Mouse (Mus musculus): Measurements from ENCODE around the gene Gm49322. TPM values are rescaled to one million over a fixed set of nuclear protein-coding genes. Genes with fewer than 3 reads are reported as not detected.

The Gm49322 gene
- polyA plus RNA-seq, 1 experiment from 2014 or later = 1.1 TPM

DNA sequence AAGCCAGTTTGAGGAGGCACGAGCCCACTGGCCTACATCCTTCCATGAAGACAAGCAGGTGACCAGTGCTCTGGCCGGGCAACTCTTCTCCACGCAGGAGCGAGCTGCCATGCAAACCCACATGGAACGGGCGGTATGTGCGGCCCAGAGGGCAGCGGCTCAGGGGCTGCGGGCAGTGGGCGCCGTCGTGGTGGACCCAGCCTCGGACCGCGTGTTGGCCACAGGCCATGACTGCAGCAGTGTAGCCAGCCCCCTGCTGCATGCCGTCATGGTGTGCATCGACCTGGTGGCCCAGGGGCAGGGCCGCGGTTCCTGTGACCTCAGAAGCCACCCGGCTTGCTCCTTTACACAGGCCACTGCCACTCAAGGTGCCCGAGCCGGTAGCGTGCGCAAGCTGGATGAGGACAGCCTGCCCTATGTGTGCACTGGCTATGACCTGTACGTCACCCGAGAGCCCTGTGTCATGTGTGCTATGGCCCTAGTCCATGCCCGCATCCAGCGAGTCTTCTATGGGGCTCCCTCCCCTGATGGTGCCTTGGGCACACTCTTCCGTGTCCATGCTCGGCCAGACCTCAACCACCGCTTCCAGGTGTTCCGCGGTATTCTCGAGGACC lies 1.0 kb downstream of the Gm49322 start:
- Histone ChIP-seq H3K27ac (ENCODE audit: low read depth, low read length) (no peak overlapping the region), H3K9ac (ENCODE audit: low read length) (no peak overlapping the region), H3K4me2 (ENCODE audit: low read length) (no peak overlapping the region), H3K4me1 (ENCODE audit: control insufficient read depth, insufficient read depth, low read length) (peaks cover 14% of the 10 kb centered on the region), H3K4me3 (ENCODE audit: low read depth, low read length) (no peak overlapping the region), H3K36me3 (ENCODE audit: control insufficient read depth, insufficient read depth, low read length) (peaks cover 43% of the 10 kb centered on the region), H3K27me3 (replicated peaks; ENCODE audit: control insufficient read depth, insufficient read depth, low read length) (no peaks in the 10 kb centered on the region), H3K9me3 (replicated peaks; ENCODE audit: control insufficient read depth, low read length) (no peaks in the 10 kb centered on the region)
- ATAC-seq = no peak
- 97% methylated on average over 34 of the region's 34 CpGs for WGBS
- no peak for DNase-seq (ENCODE audit: low spot score)

GRCm38 (mm10) chr10:80608435-80608834 lies 2.6 kb downstream of the Gm49322 start:
- Histone ChIP-seq H3K36me3 (ENCODE audit: control insufficient read depth, insufficient read depth, low read length) (peaks cover 53% of the 10 kb centered on the region), H3K4me2 (ENCODE audit: low read length) (no peak overlapping the region), H3K4me3 (ENCODE audit: low read depth, low read length) (no peak overlapping the region), H3K9me3 (replicated peaks; ENCODE audit: control insufficient read depth, low read length) (no peaks in the 10 kb centered on the region), H3K27ac (ENCODE audit: low read depth, low read length) (no peak overlapping the region), H3K27me3 (replicated peaks; ENCODE audit: control insufficient read depth, insufficient read depth, low read length) (no peaks in the 10 kb centered on the region), H3K4me1 (ENCODE audit: control insufficient read depth, insufficient read depth, low read length) (peaks cover 8% of the 10 kb centered on the region), H3K9ac (ENCODE audit: low read length) (no peak overlapping the region)
- DNase-seq (ENCODE audit: low spot score) (no peak), ATAC-seq (no peak)
- 78% methylated on average over 3 of the region's 3 CpGs for WGBS

- Histone ChIP-seq H3K4me1 (ENCODE audit: control insufficient read depth, insufficient read depth, low read length) (no peaks in the 10 kb centered on the region; the same call in 1 of the 2 replicates), H3K9me3 (replicated peaks; ENCODE audit: control insufficient read depth, low read length) (no peaks in the 10 kb centered on the region), H3K27ac (ENCODE audit: low read depth, low read length) (no peak overlapping the region), H3K9ac (ENCODE audit: low read length) (no peak overlapping the region), H3K4me3 (ENCODE audit: low read depth, low read length) (no peak overlapping the region), H3K27me3 (replicated peaks; ENCODE audit: control insufficient read depth, insufficient read depth, low read length) (no peaks in the 10 kb centered on the region), H3K4me2 (ENCODE audit: low read length) (no peak overlapping the region), H3K36me3 (ENCODE audit: control insufficient read depth, insufficient read depth, low read length) (peaks cover 62% of the 10 kb centered on the region)
- DNase-seq (ENCODE audit: low spot score) (no peak), ATAC-seq (no peak)
- WGBS = 92% methylated on average over 10 of the region's 10 CpGs
These were observed 3.6 kb downstream of the Gm49322 start for GRCm38 (mm10) chr10:80609269-80609924.

GRCm38 (mm10) chr10:80610116-80610785 lies 4.4 kb downstream of the Gm49322 start:
- Histone ChIP-seq H3K36me3 (ENCODE audit: control insufficient read depth, insufficient read depth, low read length) (peaks cover 71% of the 10 kb centered on the region), H3K9ac (ENCODE audit: low read length) (no peak overlapping the region), H3K4me1 (ENCODE audit: control insufficient read depth, insufficient read depth, low read length) (no peaks in the 10 kb centered on the region), H3K4me3 (ENCODE audit: low read depth, low read length) (no peak overlapping the region), H3K9me3 (replicated peaks; ENCODE audit: control insufficient read depth, low read length) (no peaks in the 10 kb centered on the region), H3K27ac (ENCODE audit: low read depth, low read length) (no peak overlapping the region), H3K27me3 (replicated peaks; ENCODE audit: control insufficient read depth, insufficient read depth, low read length) (no peaks in the 10 kb centered on the region), H3K4me2 (ENCODE audit: low read length) (no peak overlapping the region)
- DNase-seq (ENCODE audit: low spot score) (no peak), ATAC-seq (no peak)
- WGBS = 92% methylated on average over 9 of the region's 9 CpGs

DNA sequence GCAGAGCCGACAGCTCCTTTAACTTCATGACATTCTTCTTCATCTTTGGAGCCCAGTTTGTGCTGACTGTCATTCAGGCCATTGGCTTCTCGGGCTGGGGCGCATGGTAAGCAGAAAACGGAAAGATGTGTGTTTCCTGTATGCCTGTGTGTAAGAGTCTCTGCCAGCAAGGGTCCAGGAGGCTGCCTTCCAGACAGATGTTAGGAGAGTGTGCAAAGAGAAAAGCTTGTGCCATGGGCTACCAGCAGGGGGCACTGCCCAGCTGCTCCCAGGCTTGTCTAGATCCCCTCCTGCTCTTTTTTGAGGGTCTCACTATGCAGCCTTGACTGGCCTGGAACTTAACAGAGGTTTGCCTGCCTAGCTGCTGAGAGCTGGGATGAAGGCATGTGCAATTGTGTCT lies 5.2 kb downstream of the Gm49322 start:
- no peak overlapping the region for H3K27ac ChIP-seq (ENCODE audit: low read depth, low read length)
- H3K9me3 ChIP-seq (replicated peaks; ENCODE audit: control insufficient read depth, low read length) = no peaks in the 10 kb centered on the region
- H3K4me2 ChIP-seq (ENCODE audit: low read length) = no peak overlapping the region
- no peak overlapping the region for H3K4me3 ChIP-seq (ENCODE audit: low read depth, low read length)
- ATAC-seq (peak; percentile 48; the same call in 1 of the 2 replicates), DNase-seq (ENCODE audit: low spot score) (peak; percentile 57)
- peaks cover 78% of the 10 kb centered on the region for H3K36me3 ChIP-seq (ENCODE audit: control insufficient read depth, insufficient read depth, low read length)
- no peaks in the 10 kb centered on the region for H3K4me1 ChIP-seq (ENCODE audit: control insufficient read depth, insufficient read depth, low read length)
- WGBS = 85% methylated on average over 4 of the region's 4 CpGs
- no peaks in the 10 kb centered on the region for H3K27me3 ChIP-seq (replicated peaks; ENCODE audit: control insufficient read depth, insufficient read depth, low read length)
- no peak overlapping the region for H3K9ac ChIP-seq (ENCODE audit: low read length)

DNA sequence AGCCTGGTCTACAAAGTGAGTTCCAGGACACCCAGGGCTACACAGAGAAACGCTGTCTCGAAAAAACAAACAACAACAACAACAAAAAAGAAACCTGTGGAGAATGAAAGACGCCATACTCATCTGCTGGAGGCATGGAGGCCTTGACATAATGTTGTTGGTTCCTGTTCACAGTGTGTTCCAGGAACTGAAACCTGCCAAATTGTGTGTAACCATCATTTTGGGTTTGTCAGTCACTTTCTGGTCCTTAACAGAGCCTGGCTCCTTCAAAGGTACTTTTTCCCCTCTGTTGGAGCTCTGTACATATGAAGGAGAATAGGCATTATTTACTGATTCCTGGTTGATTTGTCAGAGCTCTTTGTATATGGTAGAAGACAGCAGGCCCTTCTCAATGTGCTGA lies 6.1 kb downstream of the Gm49322 start:
- Histone ChIP-seq H3K9ac (ENCODE audit: low read length) (no peak overlapping the region), H3K4me2 (ENCODE audit: low read length) (no peak overlapping the region), H3K4me1 (ENCODE audit: control insufficient read depth, insufficient read depth, low read length) (no peaks in the 10 kb centered on the region), H3K9me3 (replicated peaks; ENCODE audit: control insufficient read depth, low read length) (no peaks in the 10 kb centered on the region), H3K27ac (ENCODE audit: low read depth, low read length) (no peak overlapping the region), H3K27me3 (replicated peaks; ENCODE audit: control insufficient read depth, insufficient read depth, low read length) (no peaks in the 10 kb centered on the region), H3K4me3 (ENCODE audit: low read depth, low read length) (no peak overlapping the region), H3K36me3 (ENCODE audit: control insufficient read depth, insufficient read depth, low read length) (peaks cover 73% of the 10 kb centered on the region)
- DNase-seq (ENCODE audit: low spot score) (no peak), ATAC-seq (no peak)
- WGBS = 98% methylated on average over 3 of the region's 3 CpGs

GRCm38 (mm10) chr10:80613821-80614220 lies 8.0 kb downstream of the Gm49322 start:
- no peak overlapping the region for H3K4me2 ChIP-seq (ENCODE audit: low read length)
- H3K4me1 ChIP-seq (ENCODE audit: control insufficient read depth, insufficient read depth, low read length) = no peaks in the 10 kb centered on the region
- 87% methylated on average over 3 of the region's 3 CpGs for WGBS
- ATAC-seq (no peak), DNase-seq (ENCODE audit: low spot score) (no peak)
- H3K27ac ChIP-seq (ENCODE audit: low read depth, low read length) = no peak overlapping the region
- H3K36me3 ChIP-seq (ENCODE audit: control insufficient read depth, insufficient read depth, low read length) = peaks cover 54% of the 10 kb centered on the region
- H3K4me3 ChIP-seq (ENCODE audit: low read depth, low read length) = no peak overlapping the region
- H3K27me3 ChIP-seq (replicated peaks; ENCODE audit: control insufficient read depth, insufficient read depth, low read length) = no peaks in the 10 kb centered on the region
- H3K9me3 ChIP-seq (replicated peaks; ENCODE audit: control insufficient read depth, low read length) = no peaks in the 10 kb centered on the region
- H3K9ac ChIP-seq (ENCODE audit: low read length) = no peak overlapping the region

DNA sequence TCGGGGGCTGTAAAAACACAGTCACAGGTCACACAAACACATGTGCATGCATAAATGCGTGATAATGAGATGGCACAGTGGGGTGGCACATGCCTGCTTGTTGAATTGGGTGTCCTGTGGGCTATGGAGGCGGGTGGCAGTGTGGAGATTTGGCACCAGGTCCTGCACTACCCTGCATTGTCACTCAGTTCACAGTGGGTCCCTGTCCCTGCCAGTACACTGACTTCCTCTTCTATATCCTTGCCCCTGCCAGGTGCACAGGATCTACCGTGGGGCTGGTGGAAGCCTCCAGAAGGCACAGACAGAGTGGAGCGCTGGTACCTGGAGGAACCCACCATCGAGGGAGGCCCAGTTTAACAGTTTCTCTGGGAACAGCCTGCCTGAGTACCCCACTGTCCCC lies 8.5 kb downstream of the Gm49322 start:
- 95% methylated on average over 6 of the region's 6 CpGs for WGBS
- no peak for DNase-seq (ENCODE audit: low spot score)
- no peaks in the 10 kb centered on the region for H3K9me3 ChIP-seq (replicated peaks; ENCODE audit: control insufficient read depth, low read length)

DNA sequence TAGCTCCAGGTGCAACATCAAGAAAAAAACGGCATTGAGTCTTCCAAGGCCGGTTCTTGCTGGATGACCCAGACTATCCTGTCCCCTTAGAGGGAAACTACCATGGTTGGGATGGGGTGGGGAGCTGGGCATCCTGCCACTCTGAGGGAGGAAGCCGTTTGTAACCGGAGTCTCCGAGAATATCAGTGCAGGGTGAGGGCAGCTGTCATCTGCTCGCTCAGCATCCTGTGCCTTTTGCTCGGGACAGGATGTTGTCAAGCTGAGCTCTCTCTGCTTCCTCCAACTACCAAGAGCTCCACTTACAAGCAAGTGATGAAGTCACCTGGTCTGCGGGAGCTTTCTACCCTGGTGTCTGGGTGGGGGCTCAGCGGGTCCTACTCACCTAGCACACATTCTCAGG lies 12.4 kb downstream of the Gm49322 start:
- H3K9me3 ChIP-seq (replicated peaks; ENCODE audit: control insufficient read depth, low read length) = no peaks in the 10 kb centered on the region
- peaks cover 31% of the 10 kb centered on the region for H3K36me3 ChIP-seq (ENCODE audit: control insufficient read depth, insufficient read depth, low read length)
- peaks cover 4% of the 10 kb centered on the region for H3K4me1 ChIP-seq (ENCODE audit: control insufficient read depth, insufficient read depth, low read length)
- H3K4me3 ChIP-seq (ENCODE audit: low read depth, low read length) = no peak overlapping the region
- no peak overlapping the region for H3K4me2 ChIP-seq (ENCODE audit: low read length)
- 87% methylated on average over 9 of the region's 9 CpGs for WGBS
- no peak overlapping the region for H3K27ac ChIP-seq (ENCODE audit: low read depth, low read length)
- DNase-seq (ENCODE audit: low spot score) (no peak), ATAC-seq (no peak)
- H3K9ac ChIP-seq (ENCODE audit: low read length) = no peak overlapping the region
- no peaks in the 10 kb centered on the region for H3K27me3 ChIP-seq (replicated peaks; ENCODE audit: control insufficient read depth, insufficient read depth, low read length)

More for the DNA sequence above, 8.5 kb downstream of the Gm49322 start:
- H3K9ac ChIP-seq (ENCODE audit: low read length) = no peak overlapping the region
- H3K4me1 ChIP-seq (ENCODE audit: control insufficient read depth, insufficient read depth, low read length) = no peaks in the 10 kb centered on the region
- no peaks in the 10 kb centered on the region for H3K27me3 ChIP-seq (replicated peaks; ENCODE audit: control insufficient read depth, insufficient read depth, low read length)
- H3K4me2 ChIP-seq (ENCODE audit: low read length) = no peak overlapping the region
- ATAC-seq = no peak
- no peak overlapping the region for H3K4me3 ChIP-seq (ENCODE audit: low read depth, low read length)
- peaks cover 49% of the 10 kb centered on the region for H3K36me3 ChIP-seq (ENCODE audit: control insufficient read depth, insufficient read depth, low read length)
- no peak overlapping the region for H3K27ac ChIP-seq (ENCODE audit: low read depth, low read length)

Data from forebrain, embryonic 14.5 days (tissue).